Mouse (Mus musculus) frontal cortex, postnatal 25 days (tissue): Measurements from ENCODE around the gene Prps2.
"Not testable (repeated sequence)": the region's sequence is repeated elsewhere in the genome, so short reads cannot be mapped to it uniquely, and the experiment has no call there.

Source experiments
- DNase-seq, 2 experiments: peaks; one replicate each; pipeline ENCODE4 v3.0.0; 2022; ENCODE audit warnings: low spot score in 2 of 2

Gene Prps2

DNA sequence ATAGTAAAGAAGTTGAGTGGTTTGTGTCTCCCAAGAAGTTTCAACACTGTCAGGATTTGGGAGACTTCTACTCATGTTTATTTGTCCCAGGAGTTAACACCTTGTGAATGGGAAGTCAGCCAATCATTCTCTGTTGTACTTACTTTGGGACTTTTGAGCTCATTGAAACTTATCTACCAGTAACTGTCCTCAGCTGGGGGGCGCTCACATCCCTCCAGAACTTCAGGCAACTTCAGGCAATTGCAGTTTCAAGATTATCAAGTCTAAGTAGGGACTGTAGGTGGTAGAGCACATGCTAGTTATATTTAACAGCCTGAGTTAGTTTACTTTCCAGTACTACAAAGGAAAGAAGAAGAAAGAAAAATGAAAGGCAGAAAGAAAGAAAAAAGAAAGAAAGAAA lies 58.8 kb downstream of the Prps2 start:
- DNase-seq: no peak

DNA sequence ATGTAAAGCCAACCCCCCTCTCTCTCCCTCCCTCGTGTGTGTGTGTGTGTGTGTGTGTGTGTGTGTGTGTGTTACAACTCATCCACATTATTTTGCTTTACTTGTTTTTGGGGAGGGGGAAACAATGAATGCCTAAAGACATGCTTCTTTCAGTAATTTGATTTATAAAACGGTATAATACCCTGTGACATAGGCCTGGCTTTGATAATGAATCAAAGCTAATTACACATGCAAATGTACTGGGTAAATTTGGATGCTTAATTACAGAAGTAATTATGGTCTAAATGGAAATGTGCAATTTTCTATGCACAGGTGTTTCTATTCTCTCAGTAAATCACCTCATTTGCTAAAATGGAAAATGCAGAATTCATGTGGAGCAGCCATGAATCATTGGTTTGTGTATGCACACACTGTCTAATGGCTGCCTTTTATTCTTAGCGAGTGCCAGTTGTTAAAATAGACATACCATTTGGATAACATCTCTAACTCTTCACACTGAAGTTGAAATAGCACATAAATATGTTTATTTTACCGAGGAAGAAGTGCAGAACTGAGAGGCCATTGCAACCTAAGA lies 61.2 kb downstream of the Prps2 start:
- DNase-seq: no peak

DNA sequence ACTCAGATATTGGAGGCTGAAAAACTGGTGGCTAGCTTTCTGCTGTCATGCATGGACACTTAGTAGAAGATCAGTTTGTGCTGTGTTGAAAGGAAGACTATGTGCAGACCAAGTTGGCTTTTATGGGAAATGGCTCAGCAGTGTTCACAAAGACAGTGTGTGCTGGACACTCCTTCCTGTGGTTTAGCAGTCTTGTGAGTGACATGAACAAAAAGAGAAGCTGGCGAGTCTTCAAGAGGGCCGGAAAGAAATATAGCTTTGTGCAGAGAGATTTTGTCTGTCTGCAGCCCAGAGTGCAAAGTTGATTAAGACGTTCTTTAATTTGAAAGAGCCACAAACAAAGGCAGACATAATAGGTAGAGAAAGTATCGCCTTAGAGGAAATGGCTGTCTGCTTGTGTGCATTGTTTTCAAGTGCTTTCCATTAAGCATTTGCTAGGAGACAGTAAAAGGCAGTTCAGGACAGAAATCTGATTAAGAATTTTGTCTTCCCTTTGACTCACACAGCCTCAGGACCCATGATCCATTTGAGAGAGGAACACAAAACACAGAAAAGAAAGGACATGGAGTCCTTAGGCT lies 63.6 kb downstream of the Prps2 start:
- no peak for DNase-seq

DNA sequence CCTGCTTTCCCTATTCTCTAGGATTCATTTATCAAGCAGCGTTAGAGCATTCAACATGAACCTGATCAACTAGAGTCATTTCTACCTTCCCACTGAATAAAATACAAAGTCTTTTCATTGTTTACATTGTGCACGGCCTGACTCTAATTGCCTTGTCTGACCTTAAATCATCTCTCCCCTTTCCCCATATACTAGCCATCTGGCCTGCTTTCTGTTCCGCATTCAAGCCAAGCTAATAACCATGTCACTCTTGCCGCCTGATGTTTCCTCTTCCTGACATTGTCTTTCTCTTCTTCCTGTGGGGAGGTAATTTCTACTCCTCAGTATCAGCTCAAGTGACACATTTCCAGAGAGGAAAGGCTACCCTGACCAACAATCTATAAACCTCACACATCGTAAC lies 66.8 kb downstream of the Prps2 start:
- DNase-seq: no peak

DNA sequence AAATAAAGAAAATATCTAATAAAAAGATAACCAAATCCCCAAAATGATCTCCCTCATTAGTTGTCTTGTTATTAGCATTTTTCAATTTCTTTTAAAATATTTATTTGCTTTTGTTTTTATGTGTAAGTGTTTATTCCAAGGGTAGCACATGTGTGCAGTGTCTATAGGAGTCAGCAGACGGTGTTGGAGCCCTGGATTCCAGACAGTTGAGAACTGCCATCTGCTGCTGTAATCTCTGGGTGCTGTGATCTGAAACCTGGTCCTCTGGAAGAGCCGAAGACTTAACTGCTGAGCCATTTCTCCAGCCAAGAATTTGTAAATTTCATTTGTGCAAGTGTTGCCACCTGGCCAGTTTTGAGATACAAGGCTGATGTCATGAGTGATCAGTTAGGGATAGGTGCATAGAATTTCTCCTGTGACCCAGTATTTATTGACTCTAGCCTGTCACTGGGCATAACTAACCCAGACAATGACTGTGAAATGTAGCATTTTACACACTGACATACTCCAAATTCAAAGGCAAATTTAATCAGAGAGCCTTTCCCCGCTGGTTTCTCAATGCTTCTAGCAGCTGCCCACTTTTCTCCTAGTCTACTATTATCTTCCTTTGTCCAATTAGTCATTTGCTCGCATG lies 67.3 kb downstream of the Prps2 start:
- DNase-seq: no peak

DNA sequence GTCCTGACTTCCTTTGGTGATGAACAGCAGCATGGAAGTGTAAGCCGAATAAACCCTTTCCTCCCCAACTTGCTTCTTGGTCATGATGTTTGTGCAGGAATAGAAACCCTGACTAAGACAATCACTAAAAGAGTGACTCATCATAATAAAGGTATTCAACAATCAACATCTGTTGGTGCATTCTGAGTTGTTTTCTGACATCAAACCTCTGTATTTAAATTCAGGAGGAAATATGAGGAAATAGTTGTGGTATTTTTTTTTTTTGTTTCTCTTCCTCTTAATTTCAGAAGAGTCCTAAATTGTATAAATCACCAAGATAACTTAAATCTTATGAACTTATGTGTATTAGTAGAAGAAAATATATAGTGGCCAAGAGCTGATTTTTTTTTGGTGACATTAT lies 80.5 kb downstream of the Prps2 start:
- not testable (repeated sequence) for DNase-seq
